Mouse (Mus musculus) erythroid progenitor cell, adult 5-6 weeks (primary cell): ENCODE results near the gene Nt5m. TPM values are rescaled to one million over a fixed set of nuclear protein-coding genes. Genes with fewer than 3 reads are reported as not detected.

Source experiments
- ATAC-seq: replicated peaks from 2 replicates; pipeline ENCODE4 v1.8.0; 2016; ENCODE audit warnings: moderate number of reproducible peaks, mild to moderate bottlenecking, moderate TSS enrichment, inconsistent platforms; ENCODE audit not compliant: poor library complexity, low FRiP score, severe bottlenecking
- total RNA-seq, 2 experiments: library from RNA; stranded (forward) in 1 of 2; stranded (reverse) in 1 of 2; fragments of 150-400 nt in 1 of 2; fragments of 186-747, 209-891 nt in 1 of 2; gene quantifications; 2 replicates each; pipeline versions ENCODE4 v1.2.3 to v1.2.4; 2015 to 2017; ENCODE audit warnings: low replicate concordance in 2 of 2

Nt5m gene
- total RNA-seq, 2 experiments from 2014 or later, result 2.5 to 2.9 TPM

DNA sequence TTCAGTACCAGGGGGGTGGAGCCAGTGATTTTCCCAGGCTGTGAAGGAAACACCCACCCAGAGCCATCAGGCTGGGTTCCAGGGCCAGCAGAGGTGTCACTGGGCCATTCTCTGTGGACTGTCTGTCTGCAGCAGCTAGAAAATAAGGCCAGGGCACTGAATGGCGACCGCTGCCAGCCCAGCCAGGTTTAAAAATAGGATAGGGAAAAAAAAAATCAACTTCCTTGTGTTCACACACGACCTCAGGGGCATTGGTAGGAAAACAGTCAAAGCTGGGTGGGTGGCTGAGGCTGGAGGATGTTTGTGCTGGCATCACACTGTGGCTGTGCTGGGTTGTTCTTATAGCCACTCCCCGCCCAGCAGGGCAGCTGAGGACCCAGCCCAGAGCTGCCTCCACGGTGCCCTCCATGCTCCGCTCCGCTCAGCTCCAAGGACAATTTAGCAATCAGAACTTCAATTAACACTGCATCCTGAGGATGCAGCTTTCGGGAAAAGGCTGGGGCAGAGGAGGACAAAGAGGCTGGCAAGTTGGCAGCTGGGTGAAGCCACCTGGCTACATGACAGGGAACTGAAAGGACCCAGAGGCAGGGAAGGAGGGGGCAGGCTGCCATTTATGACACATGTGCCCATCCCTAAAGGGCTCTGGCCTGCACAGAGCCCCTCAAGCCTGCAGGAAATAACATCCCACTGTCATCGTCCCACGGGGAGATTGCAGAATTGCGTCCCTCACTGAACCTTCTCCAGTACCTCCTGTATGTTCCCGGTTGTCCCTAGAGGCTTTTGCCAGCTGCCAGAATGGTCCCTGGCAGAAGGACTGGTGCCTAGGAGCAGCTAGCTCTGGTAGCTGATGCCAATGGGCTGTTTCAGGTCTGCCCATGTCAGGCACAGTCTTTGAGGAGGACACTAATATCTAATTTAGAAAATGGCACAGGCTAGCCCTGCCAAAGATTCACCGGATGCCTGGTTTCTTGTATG lies 60.8 kb downstream of the Nt5m start:
- ATAC-seq, result no peak

DNA sequence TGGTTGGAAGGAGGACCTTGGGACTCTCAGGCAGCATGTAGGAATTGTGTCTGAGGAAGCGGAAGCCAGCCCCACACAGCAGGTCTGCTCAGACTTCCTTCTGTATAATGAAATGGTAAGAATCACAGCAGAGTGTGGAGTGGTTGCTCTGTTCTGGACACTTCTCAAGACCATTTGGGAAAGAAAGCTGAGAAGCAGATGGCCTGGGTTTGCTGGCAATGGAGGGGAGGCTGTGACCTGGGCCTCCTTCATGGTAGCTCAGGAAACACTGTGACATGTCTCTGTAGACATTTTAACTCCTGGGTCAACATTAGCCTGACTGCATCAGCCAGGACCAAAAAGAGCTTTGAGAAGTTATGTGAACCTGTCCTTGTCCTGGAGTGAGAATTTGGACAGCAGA lies 61.7 kb downstream of the Nt5m start:
- no peak for ATAC-seq

DNA sequence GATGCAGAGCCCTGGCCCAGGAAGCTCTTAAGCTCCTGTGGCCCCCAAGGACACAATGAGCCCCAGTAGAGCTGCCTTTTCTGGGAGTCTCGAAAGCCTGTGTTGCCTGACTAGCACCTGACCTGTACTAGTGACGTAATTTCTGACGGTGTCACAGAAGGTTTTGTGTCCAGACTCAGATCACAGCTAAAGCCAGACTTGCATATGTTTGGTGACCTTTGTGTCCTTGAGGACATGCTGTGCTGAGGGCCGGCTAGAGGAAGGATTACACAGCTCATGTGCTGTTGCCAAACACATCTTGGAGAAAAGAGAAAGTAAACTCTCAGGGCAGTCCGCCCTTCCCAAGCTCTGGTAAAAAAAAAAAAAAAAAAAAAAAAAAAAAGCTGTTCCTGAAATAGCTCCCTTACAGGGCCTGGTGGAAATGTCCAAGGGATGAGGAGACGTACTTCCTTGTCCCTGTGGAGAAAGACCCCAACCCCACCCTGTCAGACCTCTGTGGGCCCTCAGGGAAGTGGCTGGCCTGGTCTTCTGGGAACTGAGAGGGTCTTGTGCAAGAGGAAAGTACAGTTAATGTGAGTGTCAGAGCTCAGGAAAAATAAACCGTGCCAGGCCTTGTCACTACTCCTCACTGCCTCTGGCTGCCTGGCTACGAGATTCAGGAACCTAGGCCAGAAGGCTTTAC lies 62.9 kb downstream of the Nt5m start:
- ATAC-seq, result no peak

DNA sequence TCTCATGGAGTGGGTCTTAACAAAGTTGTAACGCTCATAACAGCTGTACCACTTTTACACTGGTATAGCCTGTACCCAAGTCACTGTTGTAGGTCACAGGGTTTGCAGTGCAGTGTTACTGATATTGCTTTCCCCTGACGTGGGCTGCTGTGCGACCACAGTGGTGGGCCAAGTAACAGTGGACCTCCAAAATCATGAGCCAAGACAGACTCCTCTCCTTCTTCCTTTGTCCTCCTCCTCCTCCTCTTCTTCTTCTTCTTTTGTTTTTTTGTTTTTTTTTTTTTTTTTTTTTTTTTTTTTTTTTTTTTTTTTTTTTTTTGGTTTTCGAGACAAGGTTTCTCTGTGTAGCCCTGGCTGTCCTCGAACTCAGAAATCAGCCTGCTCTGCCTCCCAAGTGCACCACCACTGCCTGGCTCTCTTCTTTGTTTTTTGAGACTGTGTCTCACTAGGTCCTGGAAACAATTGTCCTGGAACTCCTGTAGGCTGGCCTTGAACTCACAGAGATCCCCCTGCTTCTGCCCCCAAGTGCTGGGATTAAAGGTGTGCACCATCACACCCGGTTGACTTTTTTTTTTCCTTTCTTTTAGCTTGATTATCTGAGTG lies 67.4 kb downstream of the Nt5m start:
- ATAC-seq, result no peak

DNA sequence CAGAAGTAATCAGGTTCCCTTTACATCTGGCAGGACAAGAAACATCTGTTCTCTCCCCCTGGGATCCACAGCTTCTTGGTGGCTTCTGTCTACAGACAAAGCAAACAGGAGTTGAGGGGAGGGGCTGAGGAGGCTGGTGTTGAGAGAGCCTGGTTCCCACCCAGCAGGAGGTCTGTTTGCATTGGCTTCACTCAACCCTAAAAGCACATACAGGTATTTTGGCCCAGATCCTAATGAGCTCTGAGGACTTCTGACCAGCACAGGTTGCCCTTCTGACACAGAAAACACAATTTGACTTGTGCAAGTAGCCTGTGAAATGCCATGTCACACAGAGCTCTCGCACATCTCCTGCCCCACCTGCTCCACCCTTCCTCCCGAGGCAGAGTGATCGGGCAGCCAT lies 69.2 kb downstream of the Nt5m start:
- ATAC-seq, result no peak

DNA sequence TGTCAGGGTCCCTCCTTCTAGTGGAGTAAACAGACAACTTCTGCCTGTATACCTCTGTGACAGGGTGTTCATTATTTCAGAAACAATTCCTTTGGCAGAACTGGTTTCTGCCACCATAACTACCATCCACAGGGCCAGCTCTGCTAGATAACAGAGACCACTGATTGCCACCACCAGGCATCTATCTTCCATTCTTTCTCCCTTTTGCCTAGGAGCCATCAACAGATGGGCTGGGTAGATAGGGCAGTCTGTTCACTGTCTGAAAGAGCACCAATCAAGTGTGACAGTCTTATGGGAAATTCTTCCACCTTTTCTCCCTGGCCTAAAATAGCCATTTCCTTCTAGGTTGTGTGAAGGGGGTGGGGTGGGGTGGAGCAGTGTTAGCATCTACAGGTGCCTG lies 71.3 kb downstream of the Nt5m start:
- no peak for ATAC-seq

DNA sequence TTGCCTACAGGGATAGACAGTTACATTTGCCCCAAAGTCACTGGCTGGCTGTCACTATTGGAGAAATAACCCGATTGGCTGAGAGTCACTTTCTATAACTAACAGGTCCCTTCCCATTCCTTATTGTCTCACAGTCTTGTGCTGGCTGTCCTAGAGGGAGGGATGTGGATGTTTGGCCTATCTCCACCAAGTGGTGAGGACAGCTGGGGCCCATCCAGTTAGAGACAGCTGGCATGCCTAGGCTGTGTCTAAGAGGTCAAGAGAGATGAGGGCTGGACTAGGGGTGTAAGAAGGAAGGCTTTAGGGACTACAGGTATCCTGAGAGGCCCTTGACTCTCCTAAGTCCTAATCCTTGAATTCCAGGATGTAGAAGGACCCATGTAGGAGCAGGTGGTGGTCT lies 72.3 kb downstream of the Nt5m start:
- ATAC-seq, result 0 out of 2 replicates have a peak, but pooled peaks have one; percentile 33

DNA sequence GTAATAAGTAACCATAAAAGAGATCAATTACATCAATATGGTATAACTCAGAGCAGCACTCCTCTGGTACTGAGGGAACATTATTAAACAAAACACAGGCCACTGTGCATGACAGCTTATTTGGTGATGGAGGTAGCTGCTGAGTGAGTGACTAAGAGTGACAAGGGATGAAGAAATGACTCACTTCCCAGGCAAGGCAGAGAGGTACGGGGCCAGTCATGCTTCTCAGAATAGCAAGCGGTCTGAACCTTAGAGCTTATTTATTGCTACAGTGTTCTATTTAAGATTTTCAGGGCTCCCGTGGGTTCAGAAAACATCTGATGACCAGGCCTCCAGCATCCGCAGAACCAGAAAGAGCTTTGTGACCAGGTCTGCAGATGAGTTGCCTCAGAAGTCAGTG lies 74.5 kb downstream of the Nt5m start:
- no peak for ATAC-seq

DNA sequence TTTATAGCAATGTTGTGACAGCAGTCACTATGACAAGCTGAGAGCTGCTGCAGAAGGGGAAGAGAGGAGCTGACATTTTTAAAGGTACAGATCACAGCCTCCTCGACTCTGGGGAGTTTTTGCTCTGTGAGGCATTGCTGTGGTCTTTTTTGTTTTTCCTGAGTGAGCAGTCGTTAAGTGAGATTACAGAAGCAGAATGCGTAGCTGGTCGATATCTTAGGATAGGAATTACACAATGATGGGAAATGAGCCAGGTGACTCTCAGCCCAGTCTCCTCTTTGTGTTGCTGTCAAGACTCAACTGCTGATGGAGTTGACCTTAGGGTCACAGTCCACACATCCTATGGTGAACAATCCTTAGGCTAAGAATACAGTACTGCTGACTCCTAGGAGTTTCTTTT lies 78.8 kb downstream of the Nt5m start:
- ATAC-seq, result no peak

DNA sequence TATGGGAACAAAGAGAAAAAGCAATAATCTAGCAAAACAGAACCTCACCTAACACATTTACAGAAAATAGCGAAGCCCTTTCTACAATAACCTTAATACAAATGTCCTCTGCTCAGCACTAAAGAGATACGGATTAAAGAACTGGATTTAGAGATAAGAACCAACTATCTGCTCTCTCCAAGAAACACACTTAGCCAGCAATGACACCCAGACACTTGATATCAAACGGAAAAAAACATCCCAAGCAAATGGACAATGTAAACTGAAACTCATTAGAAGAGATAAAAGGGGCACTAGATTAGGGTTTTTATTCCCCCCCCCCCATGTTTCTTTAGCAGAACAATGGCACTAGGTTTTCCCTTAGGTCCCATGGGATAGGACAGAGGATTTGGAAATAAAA lies 80.2 kb downstream of the Nt5m start:
- ATAC-seq, result peak; percentile 48; the same call in 1 of the 2 replicates

DNA sequence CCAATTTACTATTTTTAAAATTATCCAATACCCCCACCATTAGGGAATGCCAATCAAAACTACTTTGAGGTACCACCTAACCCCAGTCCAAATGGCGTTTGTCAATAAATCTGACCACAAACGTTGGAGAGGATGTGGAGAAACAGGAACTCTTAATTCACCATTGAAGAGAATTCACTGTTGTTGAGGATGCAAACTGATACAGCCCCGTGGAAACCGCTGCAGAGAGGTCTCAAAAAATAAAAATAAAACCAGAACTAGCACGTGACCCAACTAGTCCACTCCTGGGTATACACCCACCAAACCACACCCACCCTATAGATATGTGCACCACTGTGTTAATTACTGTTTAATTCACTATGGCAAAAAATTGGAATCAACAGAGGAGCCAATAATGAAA lies 81.1 kb downstream of the Nt5m start:
- ATAC-seq, result peak; percentile 71; the same call in 1 of the 2 replicates

DNA sequence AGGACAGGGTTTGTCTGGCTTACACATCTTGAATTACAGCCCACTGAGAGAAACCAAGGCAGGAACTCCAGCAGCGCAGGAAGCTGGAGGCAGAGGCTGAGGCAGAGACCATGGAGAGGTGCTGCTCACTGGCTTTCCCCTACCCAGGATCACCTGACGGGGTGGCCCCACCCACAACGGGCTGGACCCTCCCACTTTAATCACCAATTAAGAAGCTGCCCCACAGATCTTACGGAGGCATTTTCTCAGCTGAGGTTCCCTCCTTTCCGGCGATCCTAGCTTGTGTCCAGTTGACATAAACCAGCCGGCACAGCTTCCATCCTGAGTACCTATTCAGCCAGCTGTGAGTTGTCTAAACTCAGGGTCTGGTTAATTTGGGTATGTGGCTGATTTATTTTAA lies 82.0 kb downstream of the Nt5m start:
- ATAC-seq, result peak; percentile 55; the same call in 1 of the 2 replicates

DNA sequence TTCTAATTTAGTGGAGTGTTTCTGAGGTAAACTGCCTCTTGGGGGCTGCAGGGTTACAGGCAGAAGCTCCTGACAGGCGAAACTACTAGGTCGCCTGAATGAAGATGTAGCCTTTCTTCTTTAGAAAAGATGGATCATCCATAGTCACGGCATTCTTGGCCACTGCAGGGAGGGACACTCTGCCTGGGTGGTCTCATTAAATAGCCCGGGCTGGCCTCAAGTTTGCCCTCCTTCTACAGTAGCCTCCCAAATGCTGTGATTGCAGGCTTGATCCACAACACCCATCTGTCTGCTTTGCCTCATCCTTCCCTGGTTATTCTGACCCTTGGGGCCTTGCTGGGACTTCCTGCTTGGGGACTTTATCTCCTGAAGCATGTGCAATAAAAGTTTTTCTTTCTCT lies 90.8 kb downstream of the Nt5m start:
- ATAC-seq, result no peak

Other genes starting within 250 kb of the Nt5m start
- gene Olfr223, start 246.2 kb upstream of the Nt5m start, total RNA-seq (2015; ENCODE audit: low replicate concordance), result not detected in 2 replicates
- gene Olfr223, start 246.2 kb upstream of the Nt5m start, total RNA-seq (2017; ENCODE audit: low replicate concordance), result not detected in 2 replicates
- 21.4 and 38.2 TPM in 2 replicates for gene Mprip, start 178.1 kb upstream of the Nt5m start, total RNA-seq (2015; ENCODE audit: low replicate concordance)
- gene Mprip, start 178.1 kb upstream of the Nt5m start, total RNA-seq (2017; ENCODE audit: low replicate concordance), result 20.7 and 44.4 TPM in 2 replicates
- not detected in 2 replicates for gene Pld6, start 51.8 kb upstream of the Nt5m start, total RNA-seq (2015; ENCODE audit: low replicate concordance)
- gene Pld6, start 51.8 kb upstream of the Nt5m start, total RNA-seq (2017; ENCODE audit: low replicate concordance), result not detected in 2 replicates
- gene Flcn, start 29.4 kb upstream of the Nt5m start, total RNA-seq (2015; ENCODE audit: low replicate concordance), result 2.1 and 5.0 TPM in 2 replicates
- gene Flcn, start 29.4 kb upstream of the Nt5m start, total RNA-seq (2017; ENCODE audit: low replicate concordance), result 2.3 and 5.4 TPM in 2 replicates
- gene Cops3, start 391 bp downstream of the Nt5m start, total RNA-seq (2015; ENCODE audit: low replicate concordance), result 57.4 and 74.6 TPM in 2 replicates
- gene Cops3, start 391 bp downstream of the Nt5m start, total RNA-seq (2017; ENCODE audit: low replicate concordance), result 40.9 and 42.7 TPM in 2 replicates
- 12.2 and 13.3 TPM in 2 replicates for gene Med9, start 108.8 kb downstream of the Nt5m start, total RNA-seq (2015; ENCODE audit: low replicate concordance)
- 9.6 and 13.5 TPM in 2 replicates for gene Med9, start 108.8 kb downstream of the Nt5m start, total RNA-seq (2017; ENCODE audit: low replicate concordance)
- gene Rasd1, start 125.5 kb downstream of the Nt5m start, total RNA-seq (2015; ENCODE audit: low replicate concordance), result not detected in 2 replicates
- gene Rasd1, start 125.5 kb downstream of the Nt5m start, total RNA-seq (2017; ENCODE audit: low replicate concordance), result not detected in 2 replicates
- gene Pemt, start 207.0 kb downstream of the Nt5m start, total RNA-seq (2015; ENCODE audit: low replicate concordance), result 4.0 TPM in 1 of 2 replicates, not detected in the other
- not detected in 2 replicates for gene Pemt, start 207.0 kb downstream of the Nt5m start, total RNA-seq (2017; ENCODE audit: low replicate concordance)